Mouse (Mus musculus) embryonic fibroblast, embryonic 13.5 days (primary cell): ENCODE measurements around the gene Zfp764.
A peak's percentile ranks its signal among the peaks of the same experiment; 100 is the strongest.

Experiments
- CTCF ChIP-seq: IDR thresholded peaks from 2 replicates; pipeline ENCODE4 v1.5.1; 2011; ENCODE audit warnings: mild to moderate bottlenecking, control low read depth, low read length, moderate library complexity, borderline replicate concordance; ENCODE audit not compliant: insufficient read depth
- POLR2A ChIP-seq: IDR thresholded peaks from 2 replicates; pipeline ENCODE4 v1.6.1; 2011; ENCODE audit warnings: low read depth, mild to moderate bottlenecking, control low read depth, low read length, moderate library complexity

DNA sequence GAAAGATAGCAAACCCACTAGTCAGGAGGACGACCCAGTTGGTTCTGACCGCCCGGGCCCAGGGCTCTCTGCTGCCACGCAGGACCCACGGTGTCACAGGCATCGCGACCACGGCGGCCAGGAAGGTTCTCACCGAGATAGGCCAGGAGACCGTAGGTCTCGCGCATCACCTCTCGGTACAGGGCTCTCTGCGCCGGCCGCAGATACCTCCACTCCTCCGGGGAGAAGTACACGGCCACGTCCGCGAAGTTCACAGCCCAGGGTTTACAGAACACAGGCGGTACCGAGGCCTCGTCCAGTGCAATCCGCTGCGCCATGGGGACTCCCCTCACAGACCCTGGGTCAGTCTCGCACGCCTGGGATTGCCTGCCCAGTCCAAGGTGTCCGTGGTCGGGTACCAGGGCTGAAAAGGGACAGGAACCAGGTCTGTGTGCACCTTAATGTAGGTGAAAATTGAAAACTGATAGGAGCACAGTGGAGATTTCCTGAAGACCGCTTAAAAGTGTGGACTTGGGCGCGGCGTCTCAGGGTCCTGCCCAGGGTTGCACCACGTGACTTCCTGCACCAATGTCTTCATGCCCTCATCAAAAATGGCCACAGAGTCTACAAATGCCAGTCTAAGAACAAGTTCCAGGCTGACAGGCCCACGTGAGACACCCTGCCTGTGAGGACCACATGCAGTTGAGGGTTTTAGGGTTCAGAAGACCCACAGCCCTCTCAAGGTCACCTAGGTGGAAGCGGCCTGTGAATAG, 19.8 kb downstream of the Zfp764 start, which contains the start of gene 9130019O22Rik:
- TF ChIP-seq CTCF = no peak
- peak; percentile 70 for TF ChIP-seq POLR2A
